Mouse (Mus musculus): Measurements from ENCODE around the gene Plcb1.
A peak's percentile ranks its signal among the peaks of the same experiment; 100 is the strongest.
"Not testable (repeated sequence)": the region's sequence is repeated elsewhere in the genome, so short reads cannot be mapped to it uniquely, and the experiment has no call there.

Plcb1 gene

DNA sequence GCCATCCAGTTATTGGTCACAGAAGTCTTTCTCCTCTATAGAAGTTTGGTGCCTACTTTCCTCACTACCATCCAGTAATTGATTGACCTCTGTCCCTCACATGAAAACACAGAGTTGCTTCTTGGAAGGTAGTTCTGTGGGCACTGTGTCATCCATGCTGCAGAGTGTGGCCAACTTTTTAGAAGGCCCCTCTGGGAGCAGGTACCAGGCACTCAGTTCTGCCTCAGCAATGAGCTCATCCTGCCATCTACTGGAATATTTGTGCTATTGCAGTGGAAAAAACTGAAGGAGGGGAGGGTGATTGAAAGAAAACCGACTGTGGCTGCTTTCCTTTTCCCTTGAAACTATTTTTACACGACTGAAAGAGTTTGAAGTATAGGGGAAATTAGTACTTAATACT is 542.9 kb downstream of the Plcb1 start:
- peak; percentile 25 for DNase-seq

DNA sequence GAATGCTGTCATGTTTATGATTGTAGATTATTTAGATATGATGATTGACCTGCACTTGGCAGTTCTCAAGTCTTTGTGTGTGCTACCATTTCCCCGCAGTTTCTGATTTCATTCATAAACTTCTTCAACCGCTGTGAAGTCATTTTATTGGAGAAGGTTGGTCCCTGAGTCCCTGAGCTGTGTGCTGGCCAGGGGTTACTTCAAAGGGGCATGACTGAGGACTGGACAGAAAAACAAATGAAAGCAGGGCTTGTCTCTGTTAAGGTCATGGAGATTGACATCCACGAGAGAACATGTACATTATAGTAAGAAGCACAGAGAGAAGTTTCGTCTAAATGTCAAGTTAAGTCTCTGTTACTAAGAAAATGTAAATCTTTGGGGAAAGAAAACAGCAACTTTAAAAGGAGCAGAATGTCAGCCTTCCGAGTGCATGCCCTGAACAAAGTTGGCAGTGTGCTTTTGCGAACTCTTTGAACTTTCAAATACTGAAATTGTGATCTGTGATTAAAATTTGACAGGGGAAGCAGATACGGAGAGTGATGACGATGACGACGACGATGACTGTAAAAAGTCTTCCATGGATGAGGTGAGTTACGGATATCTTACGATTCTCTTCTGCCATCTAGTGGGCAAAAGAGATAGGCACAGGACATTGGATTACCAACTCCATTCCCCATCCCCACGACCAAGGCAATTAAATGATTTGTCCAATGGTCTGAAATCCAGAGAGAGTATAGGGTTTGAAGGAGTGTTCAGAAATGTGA is 544.1 kb downstream of the Plcb1 start:
- peak; percentile 55 for DNase-seq

DNA sequence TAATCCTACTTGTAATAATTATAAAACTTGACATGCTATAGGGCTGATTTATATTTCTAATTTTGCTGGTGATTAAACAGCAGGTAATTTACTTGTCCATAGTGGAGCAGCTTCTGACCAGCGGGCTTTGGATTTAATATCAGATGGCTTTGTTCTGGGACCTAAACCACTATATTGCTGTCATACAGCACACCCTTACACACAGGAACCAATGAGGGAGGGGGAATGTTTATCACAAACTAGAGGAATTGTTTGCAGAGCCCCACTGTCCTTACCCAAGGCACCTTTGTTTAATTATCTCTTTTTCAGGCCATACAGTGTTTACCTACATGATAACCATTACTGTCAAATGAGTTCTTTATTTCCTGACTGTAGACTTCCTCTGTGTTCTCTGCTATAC is 546.0 kb downstream of the Plcb1 start:
- DNase-seq, result no peak

DNA sequence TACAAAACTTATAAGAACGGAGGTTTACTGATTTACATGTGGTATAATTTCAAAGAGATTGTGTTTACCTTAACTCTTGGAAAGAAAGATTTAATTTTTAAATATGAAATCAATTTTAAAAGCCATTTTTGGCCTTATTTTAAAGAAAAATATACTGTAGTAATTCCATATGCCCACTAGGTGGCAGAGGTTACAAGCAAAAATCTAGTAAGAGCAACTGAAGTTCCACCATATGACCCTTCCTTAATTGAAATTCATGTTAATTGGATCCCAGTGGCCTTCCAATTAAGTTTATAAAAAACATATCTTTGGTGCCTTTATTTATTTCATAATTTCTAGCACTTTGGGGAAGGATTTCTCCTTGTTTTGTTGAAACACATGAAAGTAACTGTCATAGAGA is 570.4 kb downstream of the Plcb1 start:
- no peak for DNase-seq

DNA sequence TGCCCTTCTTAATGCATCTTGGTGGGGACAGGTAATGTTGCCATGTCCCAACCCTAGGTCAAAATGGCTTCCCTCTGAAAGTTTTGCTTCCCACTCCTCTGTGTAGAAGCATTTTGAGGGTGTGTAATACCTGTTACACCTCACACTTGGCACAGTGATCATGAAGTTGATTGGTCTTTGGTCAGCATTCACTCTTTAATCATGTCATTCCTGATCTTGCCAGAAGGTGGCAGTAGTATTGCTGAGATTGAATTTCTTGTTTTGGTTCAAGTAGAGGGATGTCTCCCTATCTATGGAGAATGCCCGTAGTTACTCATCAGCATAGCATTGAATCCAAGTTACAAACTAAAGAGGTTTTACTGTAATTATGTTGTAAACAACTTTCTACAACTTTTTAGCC is 575.9 kb downstream of the Plcb1 start:
- DNase-seq, result peak; percentile 39

DNA sequence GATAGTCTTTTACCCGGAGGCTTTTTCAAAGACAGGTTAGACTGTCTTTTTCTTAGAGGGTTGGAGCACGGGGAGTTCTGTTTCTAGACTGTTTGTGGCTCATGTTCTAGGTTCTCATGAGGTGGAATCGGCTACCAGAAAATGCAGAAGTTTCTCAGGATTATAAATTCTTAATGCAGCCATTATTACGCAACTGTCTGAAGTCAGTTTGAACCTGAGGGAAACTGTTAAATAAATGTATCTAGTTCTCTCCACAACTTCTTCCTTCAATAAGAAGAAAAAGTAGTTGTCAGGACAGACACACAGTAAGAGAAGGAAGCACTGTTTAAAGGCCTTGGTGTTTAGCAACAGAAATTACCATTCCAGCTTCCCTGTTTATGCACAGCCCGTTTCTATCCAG is 577.1 kb downstream of the Plcb1 start:
- DNase-seq, result no peak

DNA sequence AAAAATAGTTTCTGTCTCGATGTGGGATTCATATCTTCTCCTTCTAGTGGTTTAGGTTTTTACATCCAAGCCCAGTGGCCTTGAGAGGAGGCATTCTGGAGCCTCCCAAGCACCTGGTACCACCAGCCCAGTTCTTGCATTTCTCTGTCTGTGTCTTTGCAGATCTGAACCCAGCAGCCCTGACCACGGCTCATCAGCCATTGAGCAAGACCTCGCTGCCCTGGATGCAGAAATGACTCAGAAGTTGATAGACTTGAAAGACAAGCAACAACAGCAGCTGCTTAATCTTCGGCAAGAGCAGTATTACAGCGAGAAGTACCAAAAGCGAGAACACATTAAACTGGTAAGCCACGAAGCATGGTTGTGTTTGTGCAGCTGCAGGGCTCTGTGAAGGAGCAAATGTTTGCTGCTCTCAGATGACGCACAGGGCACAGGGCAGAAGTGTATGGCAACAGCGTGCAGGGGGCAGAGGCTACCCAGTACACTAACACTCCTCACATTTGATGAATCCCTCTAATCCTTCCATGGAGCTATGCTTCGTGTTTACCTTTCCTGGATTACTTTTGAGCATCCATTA is 584.5 kb downstream of the Plcb1 start:
- DNase-seq, result no peak

DNA sequence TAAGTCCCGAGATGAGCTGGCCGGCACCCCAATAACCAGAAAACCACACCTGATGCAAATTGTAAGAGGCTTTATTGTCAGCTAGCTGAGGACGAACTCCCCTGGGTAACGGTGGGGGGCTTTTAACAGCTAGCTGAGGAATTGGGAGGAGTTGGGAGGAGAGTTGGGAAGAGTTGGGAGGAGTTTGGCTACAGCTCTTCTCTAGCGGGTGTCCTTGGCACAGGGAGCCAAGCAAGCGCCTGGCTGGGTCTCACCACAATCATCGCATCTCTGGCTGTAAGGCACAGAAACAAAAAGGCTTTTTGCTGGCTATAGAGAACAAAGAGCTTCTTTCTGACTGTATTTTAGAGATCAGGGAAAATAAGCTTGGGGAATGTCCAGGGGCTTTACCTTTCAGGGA is 594.9 kb downstream of the Plcb1 start:
- DNase-seq, result not testable (repeated sequence)

DNA sequence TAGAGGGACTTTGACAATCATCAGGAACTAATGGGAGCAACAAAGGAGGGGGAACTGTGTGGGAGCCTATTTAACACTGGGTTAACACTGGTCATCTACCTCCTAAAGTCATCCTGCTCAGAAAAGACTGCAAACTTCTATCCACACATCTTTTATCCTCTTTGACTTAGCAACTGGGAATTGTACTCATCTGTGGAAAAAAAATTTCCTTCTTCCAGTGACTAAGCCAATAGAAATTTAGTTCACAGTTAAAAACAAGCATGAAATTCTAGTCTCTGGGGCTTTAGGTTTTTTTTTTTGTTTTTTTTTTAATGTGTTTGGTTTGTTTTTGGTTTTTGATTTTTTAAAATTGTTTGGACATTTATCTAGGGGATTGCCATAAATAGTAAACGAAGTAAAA is 595.5 kb downstream of the Plcb1 start:
- no peak for DNase-seq

DNA sequence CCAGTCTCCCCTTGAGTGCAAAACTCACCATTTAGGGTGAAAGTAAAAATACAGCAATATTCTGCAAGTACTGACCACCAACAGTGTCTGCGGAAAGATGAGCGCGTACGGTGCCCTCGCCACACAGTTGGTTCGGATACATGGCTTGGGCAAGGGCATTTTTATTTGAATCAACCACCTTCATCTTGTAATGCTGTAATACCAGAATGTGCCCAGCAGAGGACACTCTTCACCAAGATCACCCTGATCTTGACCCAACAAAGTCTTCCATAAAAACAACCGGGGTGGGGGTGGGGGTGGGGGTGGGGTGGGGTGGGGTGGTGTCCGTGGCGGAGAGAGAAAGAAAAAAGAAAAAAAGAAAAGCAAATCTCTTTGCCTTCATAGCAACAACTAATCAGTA is 602.1 kb downstream of the Plcb1 start:
- DNase-seq, result peak; percentile 48

DNA sequence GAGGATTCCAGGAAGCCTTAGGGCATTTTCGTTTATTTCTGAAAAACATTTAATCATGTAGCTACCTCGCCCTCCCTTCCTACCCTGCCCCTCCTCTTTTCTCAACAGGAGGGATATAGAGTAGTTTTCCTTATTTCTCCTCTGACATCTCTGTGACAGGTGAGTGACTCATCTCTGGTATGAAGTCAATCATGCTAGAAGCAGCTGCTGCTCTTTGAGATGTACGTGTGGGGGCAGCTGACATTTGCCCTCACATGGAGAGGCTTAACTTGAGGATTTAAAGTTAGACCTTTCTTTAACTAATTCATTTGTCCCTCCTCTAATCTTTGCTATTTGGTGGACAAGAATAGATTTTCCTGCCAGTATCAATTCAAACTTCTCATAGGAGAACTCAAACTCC is 608.8 kb downstream of the Plcb1 start:
- DNase-seq, result no peak

DNA sequence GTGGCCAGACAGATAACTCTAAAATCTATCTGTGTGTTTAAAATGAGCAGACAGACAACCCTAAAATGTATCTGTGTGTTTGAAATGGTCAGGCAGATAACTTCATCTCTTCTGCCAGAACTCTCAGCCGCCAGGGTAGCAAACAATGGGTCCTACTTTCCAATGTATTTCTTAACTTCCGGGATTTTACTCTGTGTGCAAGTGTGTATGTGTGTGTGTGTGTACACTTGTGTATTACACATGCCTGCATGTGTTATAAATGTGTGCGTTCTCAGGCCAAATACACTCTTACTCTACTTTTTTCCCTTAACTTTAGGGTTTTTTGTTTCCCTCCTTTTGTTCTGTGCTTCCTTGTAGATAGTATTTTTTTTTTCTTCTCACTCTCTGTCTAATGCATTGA is 610.5 kb downstream of the Plcb1 start:
- DNase-seq, result no peak

DNA sequence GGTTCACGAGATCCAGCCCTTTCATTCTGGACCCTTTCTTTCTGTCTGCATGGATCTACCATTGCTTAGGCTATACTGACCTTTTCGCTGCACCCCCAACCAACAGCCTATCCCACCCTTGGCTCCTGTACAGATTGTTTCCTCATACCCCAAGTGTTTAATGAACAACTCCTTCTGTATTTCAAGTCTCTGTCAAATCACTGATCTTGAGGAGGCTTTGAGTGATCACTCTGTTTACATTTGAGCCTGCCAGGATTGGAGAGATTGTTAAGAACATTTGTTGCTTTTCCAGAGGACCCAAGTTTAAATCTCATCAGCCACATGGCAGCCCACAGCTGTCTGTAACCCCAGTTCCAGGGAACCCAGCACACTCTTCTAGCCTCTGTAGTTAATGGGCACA is 612.1 kb downstream of the Plcb1 start:
- DNase-seq, result no peak

DNA sequence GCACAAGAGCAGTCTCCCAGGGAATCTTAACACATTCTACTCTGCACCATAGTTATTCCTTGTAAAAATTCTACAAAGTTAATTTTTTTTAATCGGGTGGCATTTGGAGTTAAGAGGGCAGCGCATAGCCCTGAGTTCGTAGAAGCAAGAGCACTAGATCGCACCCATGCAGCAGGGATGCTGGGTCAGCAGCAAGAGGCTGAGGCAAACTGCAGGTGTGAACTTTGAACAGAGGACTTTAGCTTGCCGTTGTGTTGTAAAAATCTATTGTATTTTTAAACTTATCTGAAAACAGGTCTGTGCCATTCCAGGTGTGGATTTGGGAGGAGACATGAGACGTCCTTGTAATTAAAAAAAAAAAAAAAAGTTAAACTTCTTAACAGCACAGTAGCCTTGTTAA is 613.9 kb downstream of the Plcb1 start:
- DNase-seq, result no peak

DNA sequence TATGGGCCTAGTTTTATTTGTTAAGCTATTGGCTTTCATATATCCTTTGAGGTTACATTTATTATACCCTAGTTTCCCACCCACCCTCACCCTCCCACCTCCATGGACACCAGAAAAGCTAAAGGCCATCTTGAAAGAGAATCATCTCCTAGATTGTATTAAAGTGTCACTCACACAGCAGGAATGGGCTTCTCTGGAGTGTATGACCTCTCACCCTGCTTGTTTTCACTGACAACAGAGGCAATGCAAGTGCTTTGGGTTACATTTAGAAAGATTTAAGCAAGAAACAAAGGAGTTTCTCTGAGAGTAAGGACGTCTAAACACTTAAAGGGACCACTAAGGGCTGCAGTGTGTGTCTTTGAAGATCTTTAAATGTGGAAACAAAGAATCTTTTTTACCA is 617.0 kb downstream of the Plcb1 start:
- DNase-seq, result no peak

DNA sequence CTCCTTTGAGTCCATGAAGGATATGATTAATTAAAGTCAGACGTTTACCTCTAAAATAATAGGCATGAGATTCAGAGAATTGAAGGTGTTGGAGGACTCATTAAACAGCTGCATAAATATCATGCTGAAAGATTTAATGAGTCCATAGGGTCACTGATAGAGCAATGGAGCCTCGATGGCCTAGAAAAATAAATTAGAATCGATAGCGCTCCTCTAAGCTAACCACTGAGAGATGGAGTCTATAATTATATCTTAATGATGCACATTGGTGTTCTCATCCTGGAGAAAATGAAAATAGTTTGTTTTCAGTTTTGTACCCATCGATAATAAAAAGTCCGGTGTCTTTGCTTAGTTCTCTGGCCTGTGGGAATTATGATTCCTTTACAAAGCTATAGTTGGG is 617.5 kb downstream of the Plcb1 start:
- DNase-seq, result no peak

DNA sequence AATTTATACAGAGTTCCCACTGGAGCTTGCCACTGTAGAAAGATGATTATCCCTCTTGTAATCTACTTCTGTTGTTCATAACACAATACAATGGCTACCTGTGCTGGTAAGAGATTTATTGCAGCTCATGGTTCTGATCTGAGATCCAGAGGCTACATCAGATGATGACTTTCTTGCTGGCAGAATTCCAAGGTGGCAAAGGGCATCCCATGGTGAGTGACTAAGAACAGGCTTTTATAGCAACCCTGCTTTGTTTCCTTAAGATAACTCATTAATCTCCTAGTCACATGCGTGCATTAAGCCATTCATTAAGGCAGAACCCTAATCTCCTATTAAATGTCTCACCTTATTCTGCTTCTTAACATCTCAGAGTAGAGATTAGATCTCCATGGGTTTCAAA is 618.2 kb downstream of the Plcb1 start:
- no peak for DNase-seq

DNA sequence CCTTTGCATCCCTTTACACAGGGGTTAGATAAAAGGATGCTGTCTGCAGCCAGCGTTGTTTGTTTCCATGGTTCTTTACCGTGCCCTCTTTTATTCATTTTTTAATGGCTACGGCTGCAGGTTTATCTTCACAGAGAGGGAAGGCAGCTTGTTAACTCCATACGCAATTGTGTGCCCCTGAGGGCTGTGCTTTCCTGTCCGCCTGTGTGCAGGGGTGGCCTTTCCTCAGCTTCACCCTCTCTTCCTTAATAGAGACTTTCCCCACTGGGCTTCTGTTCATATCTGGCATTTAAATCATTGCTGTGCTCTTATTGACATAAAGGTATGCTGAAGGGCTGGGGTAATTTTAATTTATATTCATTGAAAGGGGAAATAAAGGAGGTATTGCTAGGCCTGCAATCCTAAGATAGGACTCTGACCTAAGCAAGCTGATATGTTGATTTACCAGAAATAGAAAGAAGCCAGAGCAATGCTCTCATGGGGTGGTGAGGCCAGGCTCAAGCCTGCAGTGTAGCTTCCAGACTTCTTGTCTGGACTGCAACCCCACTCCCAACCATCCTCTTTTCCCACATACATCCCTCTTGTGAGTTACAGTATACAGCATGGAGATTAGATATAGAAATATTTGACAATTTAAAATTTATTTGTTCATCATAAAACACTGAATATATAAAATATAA is 623.7 kb downstream of the Plcb1 start:
- DNase-seq, result no peak

DNA sequence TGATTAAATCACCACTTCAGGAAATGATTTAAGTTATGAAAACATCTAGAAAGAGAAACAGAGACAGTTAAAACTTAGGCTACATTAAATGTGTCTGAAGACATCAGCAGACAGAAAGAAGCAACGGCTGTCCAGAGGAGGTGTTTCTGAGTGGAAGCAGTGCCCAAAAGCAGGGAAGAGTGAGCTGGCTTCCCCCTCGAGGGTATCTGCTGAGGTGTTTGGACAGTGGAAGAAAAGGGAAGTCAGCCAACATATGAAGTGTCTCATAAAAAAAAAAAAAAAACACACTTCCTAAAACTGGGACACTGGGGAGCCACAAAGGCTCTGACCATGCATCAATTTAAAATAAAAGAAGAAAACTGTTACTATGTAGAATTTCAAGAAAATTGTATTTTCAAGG is 625.8 kb downstream of the Plcb1 start:
- no peak for DNase-seq

DNA sequence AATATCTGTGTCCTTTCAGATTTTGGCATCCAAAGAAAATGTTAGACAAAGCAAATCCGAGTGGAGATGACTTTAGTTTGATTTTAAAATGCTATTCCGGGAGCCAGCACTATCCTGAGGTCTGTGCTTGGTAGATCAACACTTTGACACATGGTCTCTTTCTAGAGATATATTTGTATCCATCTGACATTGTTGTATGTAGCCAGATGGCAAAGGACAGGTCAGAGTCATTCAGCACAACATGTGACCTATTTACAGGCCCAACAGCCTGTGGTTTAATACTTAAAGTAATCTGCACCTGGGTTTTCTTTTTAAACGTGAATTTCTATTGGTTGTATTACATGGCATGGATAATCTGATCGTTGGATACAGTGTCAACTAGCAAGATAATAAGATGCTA is 629.3 kb downstream of the Plcb1 start:
- no peak for DNase-seq

DNA sequence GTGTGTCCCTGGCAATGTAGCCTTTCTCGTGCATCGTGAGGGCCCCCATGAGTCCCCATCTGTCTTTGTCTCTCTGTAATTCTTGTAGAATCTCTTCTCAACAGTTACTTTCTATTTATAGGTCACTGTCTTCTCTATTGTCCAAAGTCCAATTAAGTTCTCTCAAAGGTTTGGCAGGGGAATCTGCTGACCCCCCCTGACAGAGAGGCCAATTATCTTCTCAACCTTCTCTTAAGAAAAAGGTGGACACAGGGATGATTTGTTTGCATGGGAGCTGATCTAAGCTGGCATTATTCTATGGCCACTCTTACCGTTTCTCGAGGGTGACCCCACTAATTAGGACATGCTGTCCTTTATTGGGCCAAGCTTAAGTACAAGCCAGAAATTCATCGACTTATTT is 633.4 kb downstream of the Plcb1 start:
- no peak for DNase-seq

DNA sequence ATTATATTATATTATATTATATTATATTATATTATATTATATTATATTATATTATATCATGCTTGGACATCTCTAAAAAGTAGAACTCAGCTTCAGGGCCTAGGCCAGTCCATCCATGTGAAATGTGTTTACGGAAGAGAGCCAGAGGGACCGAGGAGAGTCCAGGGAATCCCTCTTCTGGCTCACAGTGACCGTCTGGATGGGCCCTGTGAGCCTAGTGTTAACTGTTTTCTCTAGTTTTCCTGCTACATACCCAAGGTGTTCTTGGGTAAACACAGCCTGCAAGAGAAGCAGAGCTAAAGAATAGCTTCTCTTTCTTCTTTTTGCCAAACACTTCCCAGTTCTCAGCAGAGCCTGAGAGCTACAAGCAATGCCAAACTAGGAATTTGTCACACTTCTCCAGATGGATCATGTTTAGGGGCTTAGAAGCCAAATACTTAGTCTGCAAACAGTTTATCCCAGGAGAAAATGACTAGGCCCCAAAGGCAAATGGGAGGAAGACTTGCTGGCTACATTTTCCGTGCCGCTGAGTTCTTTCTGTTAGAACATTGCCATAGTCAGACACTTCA is 649.2 kb downstream of the Plcb1 start:
- peak; percentile 9 for DNase-seq

DNA sequence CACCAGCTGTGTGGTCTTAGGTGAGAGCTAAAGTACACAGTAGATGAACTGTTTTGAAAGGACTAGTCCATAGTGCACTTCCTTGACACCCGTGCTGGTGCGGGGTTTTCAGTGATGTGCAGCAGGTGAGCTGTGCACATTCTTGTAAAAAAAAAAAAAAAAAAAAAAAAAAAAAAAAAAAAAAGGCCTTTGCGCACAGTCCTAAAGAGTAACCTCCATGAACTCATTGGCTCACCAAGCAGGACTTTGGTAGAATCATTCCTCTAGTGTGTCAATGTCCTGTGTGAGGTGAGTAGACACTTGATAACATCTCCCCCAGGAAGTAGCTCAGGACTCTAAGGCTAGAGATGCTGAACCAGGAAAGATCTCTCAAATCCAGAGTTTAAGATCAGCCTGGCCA is 653.2 kb downstream of the Plcb1 start:
- no peak for DNase-seq

All from lung, postnatal 14 days (tissue).